Mouse (Mus musculus) midbrain, embryonic 16.5 days (tissue): ENCODE results near the gene Ninl. TPM values are rescaled to one million over a fixed set of nuclear protein-coding genes. Genes with fewer than 3 reads are reported as not detected.
A peak's percentile ranks its signal among the peaks of the same experiment; 100 is the strongest.

Experiments used
- ATAC-seq: fragments of 200-750 bp; cut with Nextera tagmentation; 2 replicates; pipeline ENCODE4 v1.8.0; 2017; ENCODE audit warnings: moderate TSS enrichment
- H3K27ac ChIP-seq: fragments of 300-500 bp; sonication (generic); 2 replicates; pipeline ENCODE4 v1.5.1; 2014; ENCODE audit warnings: mild to moderate bottlenecking, low read length, mixed read lengths
- H3K27me3 ChIP-seq: fragments of 300-500 bp; sonication (generic); 2 replicates; pipeline ENCODE4 v1.6.1; 2014; ENCODE audit warnings: low read depth, low read length, mixed read lengths; ENCODE audit not compliant: control insufficient read depth, insufficient read depth
- H3K36me3 ChIP-seq: fragments of 300-500 bp; sonication (generic); 2 replicates; pipeline ENCODE4 v1.6.1; 2014; ENCODE audit warnings: mild to moderate bottlenecking, low read length, moderate library complexity, mixed read lengths; ENCODE audit not compliant: control insufficient read depth, insufficient read depth
- H3K4me1 ChIP-seq: fragments of 300-500 bp; sonication (generic); 2 replicates; pipeline ENCODE4 v1.6.1; 2014; ENCODE audit warnings: mild to moderate bottlenecking, low read length, mixed read lengths; ENCODE audit not compliant: control insufficient read depth, insufficient read depth
- H3K4me2 ChIP-seq: fragments of 300-500 bp; sonication (generic); 2 replicates; pipeline ENCODE4 v1.6.1; 2014; ENCODE audit warnings: mild to moderate bottlenecking, low read length, mixed read lengths
- H3K4me3 ChIP-seq: fragments of 300-500 bp; sonication (generic); 2 replicates; pipeline ENCODE4 v1.5.1; 2014; ENCODE audit warnings: low read depth, mild to moderate bottlenecking, low read length, moderate library complexity, mixed read lengths
- H3K9ac ChIP-seq: fragments of 300-500 bp; sonication (generic); 2 replicates; pipeline ENCODE4 v1.6.1; 2014; ENCODE audit warnings: low read depth, low read length, mixed read lengths
- H3K9me3 ChIP-seq: fragments of 300-500 bp; sonication (generic); replicated peaks from 2 replicates; pipeline ENCODE4 v1.6.1; 2014; ENCODE audit warnings: mild to moderate bottlenecking, low read length, mixed read lengths; ENCODE audit not compliant: control insufficient read depth, poor library complexity, severe bottlenecking
- WGBS: fragments of 180-500 bp; shearing (Covaris S2); extraction: QIAGEN DNeasy Blood & Tissue Kit; methylation state at CpG from one replicate; pipeline ENCODE4 v1.1.7; 2014; 5-methylcytosine and 5-hydroxymethylcytosine counted together
- polyA plus RNA-seq: library from polyadenylated mRNA; unstranded; fragments of >200 nt; fragmentation: Nextera tagmentation; extraction: Ambion mirVana; gene quantifications from 2 replicates; pipeline ENCODE4 v1.2.1, GENCODE M21; 2015

Ninl gene
- polyA plus RNA-seq, 1 experiment from 2014 or later, result 3.8 TPM

GRCm38 (mm10) chr2:151003796-151004195 is 35.4 kb downstream of the Ninl start:
- H3K27ac ChIP-seq, result no peak overlapping the region
- H3K4me1 ChIP-seq, result peaks cover 8% of the 10 kb centered on the region
- no peaks in the 10 kb centered on the region for H3K27me3 ChIP-seq
- no peak for ATAC-seq
- no peak overlapping the region for H3K4me3 ChIP-seq
- no peak overlapping the region for H3K4me2 ChIP-seq
- 87% methylated on average over 6 of the region's 6 CpGs for WGBS
- H3K9me3 ChIP-seq, result no peaks in the 10 kb centered on the region
- H3K36me3 ChIP-seq, result no peaks in the 10 kb centered on the region
- H3K9ac ChIP-seq, result no peak overlapping the region

- H3K9me3 ChIP-seq, result no peaks in the 10 kb centered on the region
- no peaks in the 10 kb centered on the region for H3K27me3 ChIP-seq
- 82% methylated on average over 5 of the region's 5 CpGs for WGBS
- H3K4me1 ChIP-seq, result no peaks in the 10 kb centered on the region
- H3K9ac ChIP-seq, result no peak overlapping the region
- no peaks in the 10 kb centered on the region for H3K36me3 ChIP-seq
- H3K4me2 ChIP-seq, result no peak overlapping the region
- no peak overlapping the region for H3K4me3 ChIP-seq
- H3K27ac ChIP-seq, result no peak overlapping the region
- ATAC-seq, result no peak
Observed at GRCm38 (mm10) chr2:151001619-151002175, 37.5 kb downstream of the Ninl start.

- Histone ChIP-seq H3K27ac (no peak overlapping the region), H3K9ac (no peak overlapping the region), H3K9me3 (no peaks in the 10 kb centered on the region), H3K27me3 (no peaks in the 10 kb centered on the region), H3K4me1 (no peaks in the 10 kb centered on the region), H3K4me2 (no peak overlapping the region), H3K4me3 (no peak overlapping the region), H3K36me3 (no peaks in the 10 kb centered on the region)
- 38% methylated on average over 7 of the region's 7 CpGs for WGBS
- peak; percentile 94 for ATAC-seq
Observed at GRCm38 (mm10) chr2:151000402-151001178, 38.6 kb downstream of the Ninl start.

GRCm38 (mm10) chr2:150999021-150999420 is 40.2 kb downstream of the Ninl start:
- Histone ChIP-seq H3K4me2 (no peak overlapping the region), H3K4me1 (no peaks in the 10 kb centered on the region), H3K4me3 (no peak overlapping the region), H3K9ac (no peak overlapping the region), H3K9me3 (no peaks in the 10 kb centered on the region), H3K36me3 (no peaks in the 10 kb centered on the region), H3K27me3 (no peaks in the 10 kb centered on the region), H3K27ac (no peak overlapping the region)
- no peak for ATAC-seq
- 62% methylated on average over 3 of the region's 3 CpGs for WGBS

- Histone ChIP-seq H3K36me3 (no peaks in the 10 kb centered on the region), H3K27ac (no peak overlapping the region), H3K4me3 (no peak overlapping the region), H3K4me1 (no peaks in the 10 kb centered on the region), H3K4me2 (no peak overlapping the region), H3K27me3 (no peaks in the 10 kb centered on the region), H3K9me3 (no peaks in the 10 kb centered on the region), H3K9ac (no peak overlapping the region)
- no peak for ATAC-seq
- 49% methylated on average over 5 of the region's 5 CpGs for WGBS
Observed at GRCm38 (mm10) chr2:150997618-150998017, 41.6 kb downstream of the Ninl start.

GRCm38 (mm10) chr2:150995324-150995723 is 43.9 kb downstream of the Ninl start:
- Histone ChIP-seq H3K36me3 (no peaks in the 10 kb centered on the region), H3K4me3 (no peak overlapping the region), H3K4me1 (no peaks in the 10 kb centered on the region), H3K9ac (no peak overlapping the region), H3K9me3 (no peaks in the 10 kb centered on the region), H3K27ac (no peak overlapping the region), H3K27me3 (no peaks in the 10 kb centered on the region), H3K4me2 (no peak overlapping the region)
- 92% methylated on average over 4 of the region's 4 CpGs for WGBS
- ATAC-seq, result no peak

- Histone ChIP-seq H3K36me3 (no peaks in the 10 kb centered on the region), H3K27ac (no peak overlapping the region), H3K27me3 (no peaks in the 10 kb centered on the region), H3K9me3 (no peaks in the 10 kb centered on the region), H3K4me2 (no peak overlapping the region), H3K4me1 (no peaks in the 10 kb centered on the region), H3K4me3 (no peak overlapping the region), H3K9ac (no peak overlapping the region)
- 94% methylated on average over 4 of the region's 4 CpGs for WGBS
- no peak for ATAC-seq
Observed at GRCm38 (mm10) chr2:150991050-150991449, 48.1 kb downstream of the Ninl start.

GRCm38 (mm10) chr2:150990506-150990905 is 48.7 kb downstream of the Ninl start:
- H3K9ac ChIP-seq, result no peak overlapping the region
- no peak overlapping the region for H3K4me2 ChIP-seq
- H3K9me3 ChIP-seq, result no peaks in the 10 kb centered on the region
- no peaks in the 10 kb centered on the region for H3K36me3 ChIP-seq
- H3K27me3 ChIP-seq, result no peaks in the 10 kb centered on the region
- no peaks in the 10 kb centered on the region for H3K4me1 ChIP-seq
- no peak overlapping the region for H3K27ac ChIP-seq
- no peak overlapping the region for H3K4me3 ChIP-seq
- ATAC-seq, result no peak
- 94% methylated on average over 2 of the region's 2 CpGs for WGBS

- Histone ChIP-seq H3K4me1 (no peaks in the 10 kb centered on the region), H3K27me3 (no peaks in the 10 kb centered on the region), H3K4me2 (no peak overlapping the region), H3K9ac (no peak overlapping the region), H3K36me3 (no peaks in the 10 kb centered on the region), H3K4me3 (no peak overlapping the region), H3K27ac (no peak overlapping the region), H3K9me3 (0 out of 2 replicates have a peak, but pooled peaks cover 2% of the 10 kb centered on the region)
- ATAC-seq, result no peak
- WGBS, result 100% methylated on average over 2 of the region's 2 CpGs
Observed at GRCm38 (mm10) chr2:150985359-150985758, 53.8 kb downstream of the Ninl start.
